Mouse (Mus musculus) heart, postnatal 0 days (tissue): ENCODE data around the gene Rab14. TPM values are rescaled to one million over a fixed set of nuclear protein-coding genes. Genes with fewer than 3 reads are reported as not detected.

Source experiments
- ATAC-seq: fragments of 200-750 bp; cut with Nextera tagmentation; 2 replicates; pipeline ENCODE4 v1.8.0; 2017; ENCODE audit warnings: low read depth, moderate number of reproducible peaks, moderate library complexity; ENCODE audit not compliant: insufficient read depth
- DNase-seq: peaks from one replicate; pipeline ENCODE4 v3.0.0-alpha.2; 2016; ENCODE audit warnings: low spot score
- H3K27ac ChIP-seq: fragments of 300-500 bp; sonication (generic); 2 replicates; pipeline ENCODE4 v1.5.1; 2014; ENCODE audit warnings: low read depth, mild to moderate bottlenecking
- H3K27me3 ChIP-seq: fragments of 300-500 bp; sonication (generic); 2 replicates; pipeline ENCODE4 v1.6.1; 2014; ENCODE audit warnings: low read length, mixed read lengths; ENCODE audit not compliant: control insufficient read depth, insufficient read depth
- H3K36me3 ChIP-seq: fragments of 300-500 bp; sonication (generic); replicated peaks from 2 replicates; pipeline ENCODE4 v1.6.1; 2014; ENCODE audit warnings: low read length, mixed read lengths; ENCODE audit not compliant: control insufficient read depth, insufficient read depth
- H3K4me1 ChIP-seq: fragments of 300-500 bp; sonication (generic); 2 replicates; pipeline ENCODE4 v1.6.1; 2014; ENCODE audit warnings: antibody characterized with exemption; ENCODE audit not compliant: control insufficient read depth, insufficient read depth
- H3K4me2 ChIP-seq: fragments of 300-500 bp; sonication (generic); 2 replicates; pipeline ENCODE4 v1.6.1; 2014; ENCODE audit warnings: low read depth, mild to moderate bottlenecking, low read length, moderate library complexity
- H3K4me3 ChIP-seq: fragments of 300-500 bp; sonication (generic); 2 replicates; pipeline ENCODE4 v1.5.1; 2014; ENCODE audit warnings: low read depth, low read length
- H3K9ac ChIP-seq: fragments of 300-500 bp; sonication (generic); replicated peaks from 2 replicates; pipeline ENCODE4 v1.6.1; 2014; ENCODE audit warnings: low read depth, low read length, mixed read lengths
- H3K9me3 ChIP-seq: fragments of 300-500 bp; sonication (generic); replicated peaks from 2 replicates; pipeline ENCODE4 v1.6.1; 2016; ENCODE audit warnings: low read length; ENCODE audit not compliant: control insufficient read depth
- CTCF ChIP-seq: IDR thresholded peaks from 2 replicates; pipeline ENCODE4 v1.5.1; 2016; ENCODE audit warnings: antibody characterized with exemption, control low read depth, low read depth
- EP300 ChIP-seq: IDR thresholded peaks from 2 replicates; pipeline ENCODE4 v1.6.1; 2016; ENCODE audit warnings: antibody characterized with exemption, low read depth
- WGBS: fragments of 180-500 bp; shearing (Covaris S2); extraction: QIAGEN DNeasy Blood & Tissue Kit; methylation state at CpG from one replicate; pipeline ENCODE4 v1.1.7; 2014; 5-methylcytosine and 5-hydroxymethylcytosine counted together
- polyA plus RNA-seq: library from polyadenylated mRNA; unstranded; fragments of >200 nt; fragmentation: Nextera tagmentation; extraction: Ambion mirVana; gene quantifications from 2 replicates; pipeline ENCODE4 v1.2.1, GENCODE M21; 2015
- total RNA-seq: library from RNA; depleted of rRNA; stranded (reverse); fragments of >200 nt; gene quantifications from 2 replicates; pipeline ENCODE4 v1.2.3, GENCODE M21; 2014; ENCODE audit warnings: low replicate concordance

The Rab14 gene
- total and polyA plus RNA-seq, 2 experiments from 2014 or later = 130 to 349 TPM

- H3K9ac ChIP-seq = no peak overlapping the region
- no peak overlapping the region for H3K4me3 ChIP-seq
- H3K36me3 ChIP-seq = no peaks in the 10 kb centered on the region
- H3K4me2 ChIP-seq = no peak overlapping the region
- no peaks in the 10 kb centered on the region for H3K9me3 ChIP-seq
- ATAC-seq = no peak
- WGBS = 60% methylated on average over 8 of the region's 8 CpGs
- H3K27me3 ChIP-seq = no peaks in the 10 kb centered on the region
- no peak for TF ChIP-seq CTCF
- TF ChIP-seq EP300 = no peak
- DNase-seq = no peak
- no peak overlapping the region for H3K27ac ChIP-seq
- H3K4me1 ChIP-seq = no peaks in the 10 kb centered on the region
Observed at GRCm38 (mm10) chr2:35208931-35209665, 8.2 kb upstream of the Rab14 start.

- Histone ChIP-seq H3K4me3 (no peak overlapping the region), H3K27me3 (no peaks in the 10 kb centered on the region), H3K4me2 (no peak overlapping the region), H3K4me1 (no peaks in the 10 kb centered on the region), H3K9me3 (no peaks in the 10 kb centered on the region), H3K36me3 (no peaks in the 10 kb centered on the region), H3K9ac (no peak overlapping the region), H3K27ac (no peak overlapping the region)
- DNase-seq = no peak
- ATAC-seq = no peak
- TF ChIP-seq EP300 (no peak), CTCF (no peak)
- WGBS = 71% methylated on average over 3 of the region's 3 CpGs
Observed at GRCm38 (mm10) chr2:35208054-35208453, 7.1 kb upstream of the Rab14 start.

DNA sequence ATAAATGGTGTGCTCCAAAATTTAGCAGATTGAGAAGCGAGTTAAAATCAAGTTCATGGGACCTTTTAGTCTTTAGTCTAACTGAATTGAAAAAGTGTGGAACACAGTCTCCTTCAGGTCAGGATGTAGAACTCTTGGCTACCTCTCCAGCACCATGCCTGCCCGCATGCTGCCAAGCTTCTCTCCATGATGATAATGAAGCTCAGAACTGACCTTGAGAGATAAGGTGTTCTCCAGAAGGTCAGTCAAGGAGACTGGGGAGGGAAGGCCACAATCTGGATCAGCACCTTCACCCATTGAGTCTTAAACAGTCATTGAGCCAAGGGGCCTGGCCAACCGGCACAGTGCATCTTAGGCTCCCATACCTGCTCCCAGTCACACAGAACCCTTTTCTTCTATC lies 5.8 kb upstream of the Rab14 start:
- no peak overlapping the region for H3K9ac ChIP-seq
- H3K4me2 ChIP-seq = no peak overlapping the region
- no peak for TF ChIP-seq EP300
- no peak for TF ChIP-seq CTCF
- no peaks in the 10 kb centered on the region for H3K36me3 ChIP-seq
- no peaks in the 10 kb centered on the region for H3K27me3 ChIP-seq
- DNase-seq (no peak), ATAC-seq (peak; percentile 39; the same call in 1 of the 2 replicates)
- H3K27ac ChIP-seq = no peak overlapping the region
- 66% methylated on average over 3 of the region's 3 CpGs for WGBS
- no peaks in the 10 kb centered on the region for H3K9me3 ChIP-seq
- no peaks in the 10 kb centered on the region for H3K4me1 ChIP-seq
- H3K4me3 ChIP-seq = no peak overlapping the region

DNA sequence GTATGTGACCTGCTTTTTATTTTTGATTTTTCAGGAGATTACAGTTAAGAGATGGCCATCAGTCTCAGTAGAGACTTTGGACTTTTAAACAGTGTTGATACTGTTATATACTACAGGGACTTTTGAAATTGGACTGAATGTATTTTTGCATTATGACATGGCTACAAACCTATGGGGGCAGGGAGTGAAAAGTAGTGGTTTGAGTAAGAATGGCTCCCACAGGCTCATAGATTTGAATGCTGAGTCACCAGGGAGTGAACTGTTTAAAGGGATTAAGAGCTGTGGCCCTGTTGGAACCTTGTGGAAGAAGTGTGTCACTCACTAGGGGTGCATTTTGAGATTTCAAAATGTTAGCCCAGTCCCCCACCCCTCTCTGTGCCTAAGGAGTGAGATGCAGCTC lies 2.8 kb upstream of the Rab14 start:
- DNase-seq (no peak), ATAC-seq (no peak)
- Histone ChIP-seq H3K27me3 (no peaks in the 10 kb centered on the region), H3K4me3 (no peak overlapping the region), H3K36me3 (no peaks in the 10 kb centered on the region), H3K4me1 (peaks cover 7% of the 10 kb centered on the region), H3K9me3 (no peaks in the 10 kb centered on the region), H3K4me2 (no peak overlapping the region), H3K27ac (no peak overlapping the region), H3K9ac (no peak overlapping the region)
- no peak for TF ChIP-seq CTCF
- no peak for TF ChIP-seq EP300

- TF ChIP-seq EP300 = no peak
- TF ChIP-seq CTCF = no peak
- Histone ChIP-seq H3K9me3 (no peaks in the 10 kb centered on the region), H3K4me3 (peak overlapping the region; percentile 97), H3K36me3 (no peaks in the 10 kb centered on the region), H3K9ac (peak overlapping the region; percentile 100), H3K27me3 (no peaks in the 10 kb centered on the region), H3K27ac (peak overlapping the region; percentile 99), H3K4me2 (peak overlapping the region; percentile 89), H3K4me1 (peaks cover 23% of the 10 kb centered on the region)
- peak; percentile 73 for ATAC-seq
- peak; percentile 63 for DNase-seq
- under 1% methylated on average over 86 of the region's 90 CpGs for WGBS
Observed at GRCm38 (mm10) chr2:35199971-35200897, 686 bp downstream of the Rab14 start.
